Mouse (Mus musculus) thymus, postnatal 0 days (tissue): Measurements from ENCODE around the gene Tmem219. TPM values are rescaled to one million over a fixed set of nuclear protein-coding genes. Genes with fewer than 3 reads are reported as not detected.
A peak's percentile ranks its signal among the peaks of the same experiment; 100 is the strongest.

Source experiments
- DNase-seq: peaks from one replicate; pipeline ENCODE4 v3.0.0-alpha.2; 2015; ENCODE audit warnings: low spot score
- polyA plus RNA-seq: library from polyadenylated mRNA; unstranded; fragments of >200 nt; fragmentation: Nextera tagmentation; extraction: Ambion mirVana; gene quantifications from 2 replicates; pipeline ENCODE4 v1.2.1, GENCODE M21; 2015

Gene Tmem219
- polyA plus RNA-seq, 1 experiment from 2014 or later, result 38.9 TPM

DNA sequence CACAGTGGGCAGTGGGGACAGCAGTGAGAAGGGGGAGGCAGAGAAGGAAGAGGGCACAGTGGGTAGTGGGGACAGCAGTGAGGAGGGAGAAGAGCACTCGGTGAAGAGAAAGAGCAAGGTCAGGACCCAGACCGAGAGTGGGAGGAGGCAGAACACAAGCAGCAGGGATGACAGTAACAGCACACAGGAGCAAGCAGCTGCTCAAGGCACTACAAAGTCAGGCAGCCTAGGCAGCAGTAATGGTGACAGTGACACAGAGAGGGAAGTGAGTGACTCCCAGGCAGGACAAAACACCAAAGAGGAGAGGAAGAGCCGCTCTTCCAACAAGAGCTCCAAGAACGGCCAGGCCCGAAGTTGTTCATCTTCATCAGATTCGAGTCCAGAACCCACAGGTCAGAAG lies 58.9 kb downstream of the Tmem219 start:
- DNase-seq, result no peak

DNA sequence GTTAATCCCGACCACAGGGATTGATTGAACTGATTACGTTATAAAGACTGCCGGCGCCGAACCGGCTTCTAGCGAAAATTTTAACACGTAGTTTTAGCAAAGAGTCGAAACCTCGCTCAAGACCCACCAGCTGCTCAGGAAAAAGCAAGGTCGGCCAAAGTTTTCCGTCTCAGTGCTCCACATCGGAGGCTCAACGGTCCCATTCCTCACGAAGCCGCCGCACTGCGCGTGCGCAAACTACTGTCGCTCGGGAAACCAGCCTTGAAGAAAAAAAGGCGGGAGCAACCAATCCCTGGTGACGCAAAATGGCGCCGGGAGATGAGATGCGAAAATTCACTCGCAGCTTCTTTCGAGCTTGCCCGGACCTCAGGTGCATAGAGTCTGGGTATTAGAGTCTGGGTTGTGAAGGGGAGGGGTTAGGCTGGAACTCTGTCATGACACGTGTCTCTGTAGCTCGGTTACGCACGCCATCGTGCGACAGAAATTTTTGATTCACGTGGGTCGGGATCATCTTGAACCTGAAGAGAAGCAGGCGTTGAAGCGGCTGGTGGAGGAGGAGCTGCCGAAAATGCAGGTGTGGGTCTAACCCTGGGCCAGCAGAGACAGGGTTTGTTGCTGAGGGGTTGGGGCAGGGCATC lies 60.5 kb downstream of the Tmem219 start, which contains the start of gene Ino80e:
Ino80e (minus strand) TSS at position 231 of the 638 bp plus-strand sequence.
- peak; percentile 94 for DNase-seq

DNA sequence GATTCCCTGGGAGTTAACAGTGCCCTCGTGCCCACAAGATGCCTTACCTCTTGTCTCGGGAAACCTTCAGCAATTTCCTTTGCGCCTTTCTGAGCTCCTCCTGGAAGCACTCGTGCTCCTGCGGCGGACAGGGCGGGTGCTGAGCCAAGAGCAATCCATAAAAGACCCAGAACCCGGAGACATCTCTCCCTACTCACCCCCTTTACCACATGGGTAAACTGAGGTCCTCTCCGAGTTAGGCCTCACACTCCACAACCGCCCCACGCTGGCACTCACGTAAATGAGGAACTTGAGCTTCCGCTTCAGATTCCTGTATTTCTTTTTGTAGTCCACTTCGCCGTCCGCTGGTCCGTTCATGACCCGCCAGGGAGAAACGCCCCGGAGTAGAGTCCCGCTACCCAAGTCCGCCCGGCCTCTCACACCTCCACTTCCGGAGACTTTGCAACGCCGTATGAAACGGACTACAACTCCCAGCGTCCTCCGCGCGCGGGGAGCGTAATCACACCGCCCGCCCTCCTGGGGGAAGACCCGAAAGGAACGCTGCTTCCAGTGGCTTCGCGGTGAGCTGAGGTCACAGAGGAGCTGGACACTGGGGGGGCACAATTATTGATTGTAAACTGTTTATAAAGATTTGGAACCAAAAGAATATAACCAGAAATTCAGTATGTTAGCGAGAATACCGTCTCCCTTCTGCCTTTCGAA lies 61.1 kb downstream of the Tmem219 start, which contains the start of gene Hirip3:
Hirip3 (plus strand) TSS at position 544 of the 702 bp plus-strand sequence.
- DNase-seq, result peak; percentile 92

DNA sequence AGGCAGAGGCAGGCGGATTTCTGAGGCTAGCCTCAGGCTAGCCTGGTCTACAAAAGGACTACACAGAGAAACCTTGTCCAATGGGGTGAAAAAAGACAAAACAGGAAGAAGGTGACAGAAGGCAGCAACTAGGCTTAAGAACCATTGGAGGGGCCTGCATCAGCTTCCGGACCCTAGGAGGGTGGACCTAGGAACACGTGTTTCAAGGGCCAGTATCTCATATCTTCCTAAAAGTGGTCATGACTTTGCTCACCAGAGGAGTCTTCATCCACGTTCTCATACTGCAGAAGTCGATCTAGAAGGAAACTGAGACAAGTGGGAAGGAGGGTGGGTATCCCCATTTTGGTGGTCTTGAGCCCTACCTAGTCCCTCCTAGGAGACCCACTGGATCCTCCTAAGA lies 61.7 kb downstream of the Tmem219 start:
- DNase-seq, result no peak

DNA sequence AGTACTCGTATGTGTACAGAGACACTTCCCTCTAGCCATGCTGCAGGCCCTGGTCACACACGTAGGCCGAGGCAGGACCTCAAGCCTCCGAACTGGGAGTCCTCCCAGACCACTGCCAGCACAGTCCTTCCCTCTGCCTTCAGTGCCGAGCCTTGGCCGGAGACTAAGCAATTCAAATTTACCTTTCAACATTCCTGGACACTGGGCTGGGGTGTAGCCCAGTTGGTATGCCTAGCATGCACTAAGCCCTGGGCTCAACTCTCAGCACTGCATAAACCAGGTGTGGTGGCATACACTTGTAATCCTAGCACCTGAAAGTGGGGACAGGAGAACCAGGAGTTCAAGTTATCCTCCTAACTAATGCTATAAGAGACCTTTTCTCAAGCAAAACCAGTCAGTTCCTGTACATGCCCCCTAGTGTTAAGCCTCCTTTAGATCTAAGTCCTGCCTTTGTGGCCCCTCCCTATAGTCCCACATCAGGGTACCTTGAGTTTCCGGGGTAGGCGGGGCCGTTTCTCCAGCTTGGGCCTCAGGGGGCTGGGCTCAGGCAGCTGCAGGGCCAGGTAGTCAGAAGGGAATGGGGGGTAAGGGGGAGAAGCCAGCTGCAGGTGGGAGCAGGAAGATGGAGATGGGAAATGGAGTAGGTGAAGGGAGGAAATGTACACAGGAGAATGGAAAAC lies 65.8 kb downstream of the Tmem219 start:
- peak; percentile 73 for DNase-seq

DNA sequence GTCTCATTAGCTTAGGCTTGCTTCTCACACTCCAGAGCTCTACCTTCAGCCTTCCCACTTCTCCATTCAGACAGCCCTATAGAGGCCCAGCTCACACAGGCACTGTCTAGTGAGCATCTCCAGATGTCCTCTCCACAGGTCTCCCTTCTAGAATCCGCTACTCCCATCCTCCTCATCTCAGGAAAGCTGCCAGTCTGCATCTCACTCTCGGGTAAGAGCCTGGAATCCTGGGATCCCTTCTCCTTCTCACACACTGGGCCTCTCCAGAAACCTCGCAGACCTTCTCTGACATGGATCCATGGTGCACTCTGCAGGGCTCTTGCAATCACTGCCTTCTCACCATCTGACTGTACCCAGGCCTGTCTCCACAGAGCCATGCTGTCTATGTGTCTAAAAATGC lies 67.1 kb downstream of the Tmem219 start:
- no peak for DNase-seq

DNA sequence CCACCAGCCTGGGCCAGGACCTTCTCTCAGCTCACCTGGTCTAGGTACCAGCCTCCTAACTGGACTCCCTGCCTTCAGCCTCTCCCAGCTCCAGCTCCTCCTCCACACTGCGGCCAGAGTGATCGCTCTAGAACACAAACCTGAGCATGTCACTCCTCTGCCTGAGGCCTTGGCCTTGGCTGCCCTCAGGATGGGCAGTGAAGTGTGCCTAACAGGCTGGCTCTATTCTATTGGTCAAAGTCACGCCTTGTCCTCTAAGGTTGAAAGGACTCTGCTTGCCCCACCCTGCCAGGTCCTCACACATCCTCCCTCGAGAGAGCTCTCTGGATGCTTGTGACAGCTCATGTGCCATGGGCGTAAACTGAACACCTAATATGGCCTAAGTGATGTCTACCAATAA lies 69.3 kb downstream of the Tmem219 start:
- no peak for DNase-seq

DNA sequence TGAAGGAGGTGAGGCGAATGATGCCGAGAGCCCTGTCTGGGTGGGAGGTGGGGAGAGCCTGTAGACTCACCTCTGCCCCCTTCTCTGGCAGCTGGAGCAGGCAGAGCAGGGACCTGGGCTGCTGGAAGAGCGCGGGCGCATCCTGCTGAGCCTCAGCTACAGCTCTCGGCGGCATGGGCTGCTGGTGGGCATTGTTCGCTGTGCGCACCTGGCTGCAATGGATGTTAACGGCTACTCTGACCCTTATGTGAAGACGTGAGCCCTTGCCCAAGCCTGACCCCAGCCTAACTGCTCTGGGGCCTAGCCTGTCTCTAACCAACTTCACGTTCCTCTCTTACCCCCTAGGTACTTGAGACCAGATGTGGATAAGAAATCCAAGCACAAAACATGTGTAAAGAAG lies 71.5 kb downstream of the Tmem219 start:
- DNase-seq, result no peak

DNA sequence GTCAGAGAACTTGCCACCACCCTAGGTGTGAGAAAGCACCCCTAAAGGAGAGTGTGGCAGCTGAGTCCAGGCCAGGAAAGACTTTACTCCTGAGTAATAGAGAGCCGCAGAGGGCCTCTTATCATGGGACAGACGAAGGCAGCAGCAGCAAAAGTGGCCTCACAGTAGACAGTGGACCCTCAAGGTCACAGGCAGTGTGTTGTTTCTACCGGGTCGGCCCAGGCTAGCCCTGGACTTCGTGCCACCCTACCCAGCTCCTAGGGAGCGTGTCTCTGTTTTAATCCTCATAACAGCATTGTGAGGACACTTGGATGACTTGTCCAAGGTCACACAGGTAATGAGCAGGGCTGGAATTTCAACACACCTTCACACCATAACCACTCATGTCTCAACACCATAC lies 72.6 kb downstream of the Tmem219 start:
- DNase-seq, result no peak

DNA sequence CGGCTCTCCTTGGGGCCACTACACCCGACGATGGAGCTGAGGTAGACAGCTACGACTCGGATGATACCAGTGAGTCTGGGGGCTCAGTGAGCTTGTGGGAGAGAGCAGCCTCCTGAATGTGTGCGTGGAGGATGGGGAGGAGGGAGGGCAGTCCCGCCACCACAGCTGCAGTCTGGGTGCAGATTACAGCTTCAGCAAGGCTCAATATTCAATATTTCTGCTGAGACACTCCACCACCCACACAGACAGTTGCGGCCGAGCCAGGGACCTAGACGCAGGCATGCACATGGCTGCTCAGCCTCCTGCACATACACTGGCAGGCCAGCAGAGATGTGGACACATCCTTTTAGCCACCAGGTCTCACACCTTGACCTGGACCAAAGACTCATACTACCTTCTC lies 73.9 kb downstream of the Tmem219 start:
- no peak for DNase-seq

DNA sequence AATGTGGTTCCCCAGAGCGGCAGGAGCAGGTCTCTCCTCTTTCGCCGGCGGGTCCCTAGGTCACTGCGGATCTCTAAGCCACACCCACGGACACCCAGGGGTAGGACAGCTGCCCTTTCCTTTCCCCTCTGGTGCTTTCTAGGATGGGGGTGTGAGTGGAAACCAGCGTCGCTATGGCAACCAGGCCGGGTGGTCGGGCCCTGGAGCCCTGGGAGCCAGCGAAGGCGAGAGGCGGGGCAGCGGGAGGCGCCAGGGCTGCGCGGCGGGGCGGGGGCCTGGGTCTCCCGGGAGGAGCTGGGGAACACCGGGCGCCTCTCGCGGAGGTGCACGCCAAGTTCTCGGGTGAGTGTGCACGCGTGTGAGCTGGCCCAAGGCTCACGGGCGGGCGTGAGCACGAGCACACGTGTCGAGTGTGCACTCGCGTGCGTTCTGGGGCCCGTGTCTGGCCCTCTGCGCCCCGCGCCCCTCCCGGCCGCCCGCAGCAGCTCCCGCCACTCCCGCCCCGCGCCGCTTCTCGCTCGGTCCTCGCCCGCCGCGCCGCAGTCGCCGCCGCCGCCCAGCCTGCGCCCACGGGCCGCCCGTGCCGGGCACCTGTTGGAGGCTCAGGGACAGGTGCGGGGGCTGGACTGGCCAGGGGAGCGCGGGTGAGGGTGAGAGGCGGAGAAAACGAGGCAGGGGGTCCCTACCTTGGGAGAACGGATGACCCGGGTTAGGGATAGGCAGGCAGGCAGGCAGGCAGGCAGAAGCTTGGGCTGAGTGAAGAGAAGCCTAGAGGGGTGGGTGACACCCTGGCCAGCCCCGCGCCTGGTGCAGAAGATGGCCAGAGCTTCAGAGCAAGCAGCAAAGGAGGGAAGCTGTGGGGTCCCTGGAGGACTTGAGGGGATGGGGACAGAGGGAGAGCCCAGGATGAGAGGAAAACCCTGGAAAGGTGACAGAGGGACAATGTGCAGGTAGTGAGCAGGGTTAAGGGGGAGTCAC lies 75.0 kb downstream of the Tmem219 start:
- no peak for DNase-seq

DNA sequence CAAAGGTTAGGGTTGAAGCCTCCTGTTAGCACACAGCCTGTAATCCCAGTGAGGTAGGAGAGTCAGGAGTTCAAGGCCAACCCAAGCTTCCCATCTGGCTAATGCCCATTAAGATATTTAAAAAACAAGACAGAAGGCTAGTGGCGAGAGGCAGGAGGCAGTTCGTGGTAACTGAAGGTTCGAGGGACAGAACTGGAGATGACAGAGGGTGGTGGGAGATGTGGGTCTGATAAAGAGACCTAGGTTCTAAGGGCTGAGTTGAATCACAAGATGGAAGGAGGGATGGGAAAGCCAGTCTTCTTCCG lies 75.6 kb downstream of the Tmem219 start, which contains the start of gene Doc2a:
Doc2a (plus strand) TSS at position 301 of the 305 bp plus-strand sequence.
- DNase-seq, result no peak

DNA sequence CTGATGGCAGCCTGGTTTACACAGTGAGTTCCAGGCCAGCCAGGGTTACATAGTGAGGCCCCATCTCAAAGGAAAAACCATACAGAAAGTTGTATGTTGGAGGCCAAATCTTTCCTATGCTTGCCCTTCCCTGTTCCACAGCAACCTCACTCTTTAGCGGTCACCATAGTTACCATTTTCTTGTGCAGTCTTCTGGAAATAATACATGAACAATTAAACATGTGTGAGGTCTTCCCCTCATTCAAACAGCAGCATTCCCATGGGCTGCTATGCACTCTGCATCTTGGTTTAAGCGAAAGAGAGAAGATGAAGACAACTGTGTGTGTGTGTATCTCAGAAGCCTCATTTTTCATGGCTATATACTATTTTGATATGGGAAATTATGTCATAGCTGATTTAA lies 77.2 kb downstream of the Tmem219 start:
- no peak for DNase-seq

DNA sequence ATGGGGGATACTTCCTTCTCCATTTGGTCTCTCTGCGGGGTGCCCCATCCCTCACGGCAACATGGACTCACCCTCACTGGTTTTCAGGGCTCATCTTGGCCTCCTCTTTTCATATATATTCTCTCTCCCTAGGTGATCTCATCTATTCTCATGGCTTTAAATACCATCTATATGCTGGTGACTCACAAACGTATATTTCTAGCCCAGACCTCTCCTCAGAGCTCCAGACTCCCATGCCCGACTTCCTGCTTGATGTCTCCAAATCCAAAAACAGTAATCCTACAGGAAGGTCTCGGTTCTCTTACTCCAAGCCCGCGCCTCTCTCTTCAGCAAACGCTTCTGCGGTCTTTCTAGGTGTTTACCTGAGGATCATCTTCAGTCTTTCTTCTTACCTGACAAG lies 79.4 kb downstream of the Tmem219 start:
- no peak for DNase-seq

Other genes with a start within 250 kb of the Tmem219 start
- gene Sult1a1, start 246.5 kb downstream of the Tmem219 start, polyA plus RNA-seq, result 8.5 and 11.0 TPM in 2 replicates
- gene Bola2, start 227.5 kb downstream of the Tmem219 start, polyA plus RNA-seq, result 154 and 155 TPM in 2 replicates
- gene Slx1b, start 227.1 kb downstream of the Tmem219 start, polyA plus RNA-seq, result 6.0 and 7.6 TPM in 2 replicates
- gene Coro1a, start 215.1 kb downstream of the Tmem219 start, polyA plus RNA-seq, result 1,525 and 1,527 TPM in 2 replicates
- 35.6 and 37.4 TPM in 2 replicates for gene Mapk3, start 163.3 kb downstream of the Tmem219 start, polyA plus RNA-seq
- 1.6 TPM in 2 replicates for gene Gdpd3, start 156.6 kb downstream of the Tmem219 start, polyA plus RNA-seq
- 153 and 180 TPM in 2 replicates for gene Ypel3, start 146.0 kb downstream of the Tmem219 start, polyA plus RNA-seq
- 0.28 and 0.48 TPM in 2 replicates for gene Tbx6, start 141.4 kb downstream of the Tmem219 start, polyA plus RNA-seq
- gene Ppp4c, start 130.4 kb downstream of the Tmem219 start, polyA plus RNA-seq, result 306 TPM in 2 replicates
- gene Fam57b, start 125.2 kb downstream of the Tmem219 start, polyA plus RNA-seq, result 0.19 and 0.20 TPM in 2 replicates
- not detected in 2 replicates for gene 4930451I11Rik, start 91.3 kb downstream of the Tmem219 start, polyA plus RNA-seq
- 0.21 and 0.33 TPM in 2 replicates for gene Doc2a, start 75.5 kb downstream of the Tmem219 start, polyA plus RNA-seq
- gene Hirip3, start 60.9 kb downstream of the Tmem219 start, polyA plus RNA-seq, result 16.9 and 22.6 TPM in 2 replicates
- 82.9 and 98.9 TPM in 2 replicates for gene Ino80e, start 60.5 kb downstream of the Tmem219 start, polyA plus RNA-seq
- gene Taok2, start 38.2 kb downstream of the Tmem219 start, polyA plus RNA-seq, result 21.2 and 26.6 TPM in 2 replicates
- 15.8 and 18.0 TPM in 2 replicates for gene Kctd13, start 6.0 kb upstream of the Tmem219 start, polyA plus RNA-seq
- not detected in 2 replicates for gene Asphd1, start 26.7 kb upstream of the Tmem219 start, polyA plus RNA-seq
- 0.50 and 0.78 TPM in 2 replicates for gene Sez6l2, start 27.6 kb upstream of the Tmem219 start, polyA plus RNA-seq
- 91.9 and 94.6 TPM in 2 replicates for gene Cdipt, start 53.0 kb upstream of the Tmem219 start, polyA plus RNA-seq
- 1.6 and 1.7 TPM in 2 replicates for gene Cdiptos, start 53.2 kb upstream of the Tmem219 start, polyA plus RNA-seq
- 29.8 and 32.5 TPM in 2 replicates for gene Mvp, start 91.7 kb upstream of the Tmem219 start, polyA plus RNA-seq
- 0.60 and 1.2 TPM in 2 replicates for gene Pagr1b, start 93.6 kb upstream of the Tmem219 start, polyA plus RNA-seq
- 51.8 and 100 TPM in 2 replicates for gene Pagr1a, start 94.4 kb upstream of the Tmem219 start, polyA plus RNA-seq
- 57.8 and 80.0 TPM in 2 replicates for gene Gm42742, start 98.2 kb upstream of the Tmem219 start, polyA plus RNA-seq
- 0.57 and 0.69 TPM in 2 replicates for gene Prrt2, start 98.3 kb upstream of the Tmem219 start, polyA plus RNA-seq
- 111 and 132 TPM in 2 replicates for gene Maz, start 104.1 kb upstream of the Tmem219 start, polyA plus RNA-seq
- gene Kif22, start 119.6 kb upstream of the Tmem219 start, polyA plus RNA-seq, result 117 and 133 TPM in 2 replicates
- gene Zg16, start 164.4 kb upstream of the Tmem219 start, polyA plus RNA-seq, result 2.4 and 2.7 TPM in 2 replicates
- gene AI467606, start 168.4 kb upstream of the Tmem219 start, polyA plus RNA-seq, result 154 and 165 TPM in 2 replicates
- gene Qprt, start 199.3 kb upstream of the Tmem219 start, polyA plus RNA-seq, result 0.99 and 1.4 TPM in 2 replicates
- gene Spn, start 214.9 kb upstream of the Tmem219 start, polyA plus RNA-seq, result 26.6 and 26.7 TPM in 2 replicates